Mouse (Mus musculus) 3T3-L1 (cell line): Measurements from ENCODE around the gene Prkcg.
"Not testable (repeated sequence)": the region's sequence is repeated elsewhere in the genome, so short reads cannot be mapped to it uniquely, and the experiment has no call there.

Experiments
- DNase-seq: peaks from one replicate; pipeline ENCODE4 v3.0.0-alpha.2; 2015; ENCODE audit warnings: low read depth, low spot score

Prkcg gene

GRCm38 (mm10) chr7:3290257-3291033, 1.5 kb downstream of the Prkcg start:
- peak; percentile 97 for DNase-seq

- DNase-seq, result peak; percentile 95
These were observed 2.2 kb downstream of the Prkcg start for GRCm38 (mm10) chr7:3291197-3291596.

GRCm38 (mm10) chr7:3291764-3292163, 2.8 kb downstream of the Prkcg start:
- DNase-seq, result peak; percentile 45

- not testable (repeated sequence) for DNase-seq
These were observed 3.3 kb downstream of the Prkcg start for GRCm38 (mm10) chr7:3292271-3292670.

- peak; percentile 95 for DNase-seq
These were observed 3.8 kb downstream of the Prkcg start for GRCm38 (mm10) chr7:3292791-3293190.

- DNase-seq, result no peak
These were observed 5.8 kb downstream of the Prkcg start for GRCm38 (mm10) chr7:3294794-3295193.

- DNase-seq, result no peak
These were observed 6.5 kb downstream of the Prkcg start for GRCm38 (mm10) chr7:3295321-3296110.

- DNase-seq, result no peak
These were observed 7.7 kb downstream of the Prkcg start for GRCm38 (mm10) chr7:3296711-3297110.

GRCm38 (mm10) chr7:3299941-3300617, 11.1 kb downstream of the Prkcg start:
- peak; percentile 67 for DNase-seq

- no peak for DNase-seq
These were observed 12.1 kb downstream of the Prkcg start for GRCm38 (mm10) chr7:3300891-3301627.

- no peak for DNase-seq
These were observed 12.9 kb downstream of the Prkcg start for GRCm38 (mm10) chr7:3301628-3302555.

- DNase-seq, result peak; percentile 51
These were observed 13.7 kb downstream of the Prkcg start for GRCm38 (mm10) chr7:3302556-3303275.

- DNase-seq, result no peak
These were observed 14.3 kb downstream of the Prkcg start for GRCm38 (mm10) chr7:3303276-3303781.

- DNase-seq, result no peak
These were observed 14.8 kb downstream of the Prkcg start for GRCm38 (mm10) chr7:3303789-3304188.

- no peak for DNase-seq
These were observed 15.3 kb downstream of the Prkcg start for GRCm38 (mm10) chr7:3304298-3304697.

- DNase-seq, result no peak
These were observed 17.4 kb downstream of the Prkcg start for GRCm38 (mm10) chr7:3306400-3306799.

- DNase-seq, result no peak
These were observed 19.7 kb downstream of the Prkcg start for GRCm38 (mm10) chr7:3308646-3309045.

GRCm38 (mm10) chr7:3310233-3310632, 21.3 kb downstream of the Prkcg start:
- DNase-seq, result no peak

GRCm38 (mm10) chr7:3313571-3313970, 24.6 kb downstream of the Prkcg start:
- no peak for DNase-seq

GRCm38 (mm10) chr7:3314121-3314520, 25.1 kb downstream of the Prkcg start:
- DNase-seq, result no peak
